Mouse (Mus musculus) embryo, embryonic 11.5 days (tissue): ENCODE data around the gene Rps19bp1.

Experiments used
- DNase-seq: peaks from one replicate; pipeline ENCODE4 v3.0.0-alpha.2; 2012; ENCODE audit warnings: low read depth, low spot score

Rps19bp1 gene

GRCm38 (mm10) chr15:80219211-80219610, 44.9 kb downstream of the Rps19bp1 start:
- DNase-seq = no peak

- no peak for DNase-seq
Observed at GRCm38 (mm10) chr15:80217476-80217875, 46.6 kb downstream of the Rps19bp1 start.

- DNase-seq = no peak
Observed at GRCm38 (mm10) chr15:80216480-80216820, 47.7 kb downstream of the Rps19bp1 start.

DNA sequence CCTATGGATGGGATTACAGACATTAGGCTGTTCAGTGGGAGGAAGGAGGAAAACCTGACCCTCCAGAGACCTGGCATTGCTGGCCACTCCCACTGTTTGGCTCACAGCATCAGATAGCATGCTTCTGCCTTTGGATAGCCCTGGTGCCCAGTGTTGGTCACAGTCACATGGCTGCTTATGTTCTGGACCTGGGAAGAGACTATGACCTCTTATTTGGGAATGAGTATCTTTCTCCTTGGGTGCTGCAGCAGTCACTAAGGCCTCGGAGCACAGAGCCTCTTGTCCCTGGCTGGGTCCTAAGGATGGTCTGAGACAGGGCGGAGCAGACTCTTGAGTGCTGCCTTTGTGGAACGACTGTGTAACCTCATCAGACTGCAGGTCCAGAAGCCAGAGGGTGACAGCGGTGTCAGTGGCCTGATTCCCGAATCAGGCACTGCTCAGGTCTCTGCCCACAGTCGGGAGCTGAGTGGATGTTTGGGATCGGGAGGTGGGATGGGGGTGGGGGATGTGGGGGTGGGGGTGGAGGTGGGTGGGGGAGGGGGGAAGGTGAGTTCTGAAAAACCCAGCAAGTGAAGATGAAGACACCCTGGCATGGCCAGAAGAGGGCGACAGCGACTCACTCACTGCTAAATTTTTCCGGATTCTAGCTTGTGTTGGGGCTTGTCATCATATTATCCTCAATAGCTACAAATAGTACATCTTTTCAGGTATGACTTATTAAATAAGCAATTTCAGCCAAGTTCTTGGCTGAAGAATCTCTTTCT, 48.2 kb downstream of the Rps19bp1 start:
- DNase-seq = no peak

GRCm38 (mm10) chr15:80213688-80214087, 50.4 kb downstream of the Rps19bp1 start:
- DNase-seq = no peak
